Mouse (Mus musculus): ENCODE measurements around the gene Sowahb.

GRCm38 (mm10) chr5:92992106-92992505 lies 52.7 kb downstream of the Sowahb start:
- TF ChIP-seq CTCF (IDR thresholded peaks at IDR 0.05; ENCODE audit: insufficient read depth, low read depth, low read length) = no peak
- no peak for TF ChIP-seq POLR2A (IDR thresholded peaks at IDR 0.05; ENCODE audit: insufficient read depth, low read depth, low read length)
